Mouse (Mus musculus) embryonic facial prominence, embryonic 13.5 days (tissue): ENCODE results near the gene Anapc2. TPM values are rescaled to one million over a fixed set of nuclear protein-coding genes. Genes with fewer than 3 reads are reported as not detected.

Source experiments
- ATAC-seq: fragments of 200-750 bp; cut with Nextera tagmentation; 2 replicates; pipeline ENCODE4 v1.8.0; 2017; ENCODE audit warnings: low read depth; ENCODE audit not compliant: insufficient number of reproducible peaks, insufficient read depth, low FRiP score, low TSS enrichment
- H3K27ac ChIP-seq: fragments of 300-500 bp; sonication (generic); 2 replicates; pipeline ENCODE4 v1.5.1; 2015; ENCODE audit warnings: moderate library complexity, mild to moderate bottlenecking, inconsistent platforms
- H3K27me3 ChIP-seq: fragments of 300-500 bp; sonication (generic); 2 replicates; pipeline ENCODE4 v1.6.1; 2015; ENCODE audit warnings: mild to moderate bottlenecking, inconsistent platforms
- H3K36me3 ChIP-seq: fragments of 300-500 bp; sonication (generic); 2 replicates; pipeline ENCODE4 v1.6.1; 2015; ENCODE audit warnings: mild to moderate bottlenecking, inconsistent platforms
- H3K4me1 ChIP-seq: fragments of 300-500 bp; sonication (generic); 2 replicates; pipeline ENCODE4 v1.6.1; 2015; ENCODE audit warnings: inconsistent platforms
- H3K4me2 ChIP-seq: fragments of 300-500 bp; sonication (generic); 2 replicates; pipeline ENCODE4 v1.6.1; 2015; ENCODE audit warnings: moderate library complexity, mild to moderate bottlenecking, inconsistent platforms
- H3K4me3 ChIP-seq: fragments of 300-500 bp; sonication (generic); 2 replicates; pipeline ENCODE4 v1.5.1; 2015; ENCODE audit warnings: mild to moderate bottlenecking, inconsistent platforms
- H3K9ac ChIP-seq: fragments of 300-500 bp; sonication (generic); 2 replicates; pipeline ENCODE4 v1.6.1; 2015; ENCODE audit warnings: mild to moderate bottlenecking, inconsistent platforms
- H3K9me3 ChIP-seq: fragments of 300-500 bp; sonication (generic); 2 replicates; pipeline ENCODE4 v1.6.1; 2016; ENCODE audit warnings: inconsistent platforms
- WGBS: fragments of 180-500 bp; shearing (Covaris S2); methylation state at CpG from one replicate; pipeline ENCODE4 v1.1.7; 2015; ENCODE audit warnings: mixed read lengths; 5-methylcytosine and 5-hydroxymethylcytosine counted together
- polyA plus RNA-seq: library from polyadenylated mRNA; unstranded; fragments of >200 nt; fragmentation: Nextera tagmentation; extraction: Ambion mirVana; gene quantifications from 2 replicates; pipeline ENCODE4 v1.2.1, GENCODE M21; 2015

Anapc2 gene
- polyA plus RNA-seq, 1 experiment from 2014 or later: 143 TPM

DNA sequence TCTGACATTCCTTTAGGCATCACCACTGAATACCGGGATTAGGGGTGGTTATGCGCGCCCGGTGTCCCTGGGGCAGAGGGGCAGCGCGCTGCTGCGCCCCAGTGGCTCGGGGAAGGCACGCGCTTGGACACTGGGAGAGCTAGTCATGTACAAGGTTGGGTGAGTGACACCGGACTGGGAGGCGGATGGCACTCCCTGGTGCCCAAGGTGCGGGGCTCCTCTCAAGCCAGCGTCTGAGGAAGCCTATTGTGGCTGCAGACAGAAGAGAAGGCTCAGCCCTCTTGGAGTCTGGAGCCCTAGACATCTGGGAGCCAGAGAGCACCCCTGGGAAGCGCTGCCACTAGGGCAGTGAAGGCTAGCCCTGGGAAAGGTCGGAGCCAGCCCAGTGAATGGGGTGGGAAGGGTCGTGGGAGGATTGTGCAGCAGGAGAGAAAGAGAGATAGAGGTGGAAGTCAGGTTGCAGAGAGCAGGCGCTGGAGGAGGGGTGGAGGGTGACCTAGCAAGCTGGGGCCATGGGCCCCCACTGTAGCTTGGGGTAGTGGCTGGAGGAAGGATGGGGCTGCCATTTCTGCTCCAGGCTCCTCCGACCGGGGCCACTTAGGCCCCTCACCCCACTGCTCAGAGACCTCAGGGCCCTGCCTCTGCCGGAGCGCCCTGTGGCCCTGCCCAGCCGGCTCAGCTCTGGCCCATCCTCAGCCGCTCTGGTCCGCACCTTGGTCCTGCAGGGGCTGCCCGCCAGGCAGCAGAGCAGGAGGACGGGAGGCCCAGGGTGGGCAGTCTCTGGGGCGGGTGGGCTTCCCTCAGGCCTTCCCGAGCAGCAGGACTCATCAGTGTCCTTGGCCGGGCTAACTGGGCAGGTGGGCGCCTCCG is 19.1 kb downstream of the Anapc2 start:
- H3K4me3 ChIP-seq: peak overlapping the region; percentile 40
- no peak for ATAC-seq
- H3K4me2 ChIP-seq: peak overlapping the region; percentile 60
- H3K9ac ChIP-seq: no peak overlapping the region
- H3K36me3 ChIP-seq: peaks cover under 1% of the 10 kb centered on the region; the same call in 1 of the 2 replicates
- 5% methylated on average over 32 of the region's 32 CpGs for WGBS
- H3K27ac ChIP-seq: no peak overlapping the region
- H3K9me3 ChIP-seq: no peaks in the 10 kb centered on the region
- H3K27me3 ChIP-seq: peaks cover 93% of the 10 kb centered on the region
- H3K4me1 ChIP-seq: peaks cover 36% of the 10 kb centered on the region

DNA sequence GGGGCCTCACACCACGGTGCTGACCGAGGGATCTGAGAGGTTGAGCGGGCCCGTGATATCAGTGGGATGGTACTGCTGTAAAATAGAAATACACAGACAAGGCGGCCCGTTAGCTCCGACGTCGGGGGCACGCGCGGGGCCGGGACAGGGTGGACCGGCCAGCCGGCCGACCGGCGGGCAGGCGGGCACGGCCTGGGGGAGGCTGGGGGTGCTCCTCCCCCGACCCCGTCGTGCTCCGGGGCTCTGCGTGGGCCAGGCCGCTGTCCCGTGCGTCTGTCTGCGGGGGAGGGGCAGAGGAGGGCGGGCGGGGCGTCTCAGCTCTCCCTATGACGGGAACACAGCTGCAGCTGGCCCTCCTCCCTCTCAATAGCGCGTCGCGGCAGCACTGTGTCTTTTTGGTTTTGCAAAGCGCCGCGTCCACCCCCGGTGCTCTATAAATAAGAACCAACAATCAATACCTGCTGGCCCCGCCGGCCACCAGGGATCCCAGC is 19.8 kb downstream of the Anapc2 start:
- 4% methylated on average over 37 of the region's 43 CpGs for WGBS
- Histone ChIP-seq H3K27ac (no peak overlapping the region), H3K4me2 (peak overlapping the region; percentile 60), H3K9ac (peak overlapping the region; percentile 54), H3K27me3 (peaks cover 99% of the 10 kb centered on the region), H3K4me1 (peaks cover 30% of the 10 kb centered on the region), H3K36me3 (no peaks in the 10 kb centered on the region), H3K4me3 (peak overlapping the region; percentile 40), H3K9me3 (no peaks in the 10 kb centered on the region)
- no peak for ATAC-seq

DNA sequence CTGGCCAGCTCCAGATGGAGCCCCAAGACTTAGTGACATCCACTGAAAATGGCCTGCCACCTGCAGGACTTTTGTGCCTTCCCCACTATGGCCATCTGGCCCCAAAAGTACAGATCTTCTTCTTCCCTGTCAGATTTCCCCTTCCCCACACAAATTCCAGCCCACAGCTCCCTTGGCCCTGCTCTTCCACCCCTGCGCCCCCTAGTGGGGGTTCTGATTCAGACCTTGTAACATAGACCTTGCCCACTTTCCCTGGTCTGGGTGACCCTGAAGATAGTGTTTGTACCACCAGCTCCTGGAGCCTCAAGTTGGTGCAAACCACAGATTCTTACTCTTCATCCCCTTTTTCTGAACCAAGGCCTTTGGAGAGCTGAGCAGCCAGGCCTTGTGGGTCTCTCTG is 20.6 kb downstream of the Anapc2 start:
- Histone ChIP-seq H3K9me3 (no peaks in the 10 kb centered on the region), H3K27ac (no peak overlapping the region), H3K9ac (peak overlapping the region; percentile 54; the same call in 1 of the 2 replicates), H3K36me3 (no peaks in the 10 kb centered on the region), H3K27me3 (peaks cover 98% of the 10 kb centered on the region), H3K4me3 (no peak overlapping the region), H3K4me2 (peak overlapping the region; percentile 60), H3K4me1 (peaks cover 30% of the 10 kb centered on the region)
- no peak for ATAC-seq
- WGBS: 5% methylated on average over 1 of the region's 1 CpGs

DNA sequence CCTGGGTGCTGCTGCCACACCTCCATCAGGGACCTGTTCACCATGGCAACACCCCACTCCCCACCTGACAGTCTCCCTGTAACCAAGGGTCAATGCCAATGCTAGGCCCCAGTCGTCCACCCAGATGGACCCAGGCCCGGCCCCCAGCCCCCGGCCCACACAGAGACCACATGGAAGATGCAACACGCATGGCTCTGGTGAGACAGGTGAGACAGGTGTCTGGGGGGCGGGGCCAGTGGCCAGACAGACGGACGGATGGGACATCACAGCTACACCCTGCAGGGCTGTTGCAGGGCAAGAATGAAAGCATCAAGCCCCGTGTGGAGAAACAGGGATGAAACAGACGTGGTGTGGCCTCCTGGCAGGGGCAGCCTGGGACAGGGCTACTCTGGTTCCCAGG is 21.4 kb downstream of the Anapc2 start:
- peaks cover 97% of the 10 kb centered on the region for H3K27me3 ChIP-seq
- H3K27ac ChIP-seq: no peak overlapping the region
- H3K9me3 ChIP-seq: no peaks in the 10 kb centered on the region
- no peak overlapping the region for H3K9ac ChIP-seq
- no peaks in the 10 kb centered on the region for H3K36me3 ChIP-seq
- H3K4me2 ChIP-seq: no peak overlapping the region
- peaks cover 30% of the 10 kb centered on the region for H3K4me1 ChIP-seq
- ATAC-seq: no peak
- WGBS: 71% methylated on average over 9 of the region's 9 CpGs
- no peak overlapping the region for H3K4me3 ChIP-seq

DNA sequence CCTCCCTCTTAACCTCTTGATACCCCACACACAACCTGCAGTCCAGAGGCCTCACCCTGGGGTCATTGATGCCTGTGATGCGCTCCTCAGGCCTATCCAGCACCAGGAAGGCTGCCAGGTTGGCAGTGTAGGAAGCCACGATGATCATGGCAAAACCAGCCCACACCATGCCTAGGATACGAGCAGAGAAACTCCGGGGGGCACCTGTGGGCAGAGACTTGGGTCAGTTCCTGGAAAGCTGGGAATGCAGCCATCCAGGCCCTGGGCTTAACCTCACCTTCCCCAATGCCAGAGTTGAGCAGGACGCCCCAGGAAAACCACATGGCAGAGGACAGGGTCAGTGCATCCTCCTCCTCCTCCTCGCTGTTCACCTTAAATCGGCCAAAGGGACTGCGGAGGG is 24.8 kb downstream of the Anapc2 start:
- no peak overlapping the region for H3K9ac ChIP-seq
- no peak for ATAC-seq
- H3K27me3 ChIP-seq: peaks cover 63% of the 10 kb centered on the region
- no peak overlapping the region for H3K27ac ChIP-seq
- no peak overlapping the region for H3K4me3 ChIP-seq
- no peak overlapping the region for H3K4me2 ChIP-seq
- H3K36me3 ChIP-seq: no peaks in the 10 kb centered on the region
- WGBS: 77% methylated on average over 8 of the region's 8 CpGs
- no peaks in the 10 kb centered on the region for H3K9me3 ChIP-seq
- peaks cover 7% of the 10 kb centered on the region for H3K4me1 ChIP-seq

DNA sequence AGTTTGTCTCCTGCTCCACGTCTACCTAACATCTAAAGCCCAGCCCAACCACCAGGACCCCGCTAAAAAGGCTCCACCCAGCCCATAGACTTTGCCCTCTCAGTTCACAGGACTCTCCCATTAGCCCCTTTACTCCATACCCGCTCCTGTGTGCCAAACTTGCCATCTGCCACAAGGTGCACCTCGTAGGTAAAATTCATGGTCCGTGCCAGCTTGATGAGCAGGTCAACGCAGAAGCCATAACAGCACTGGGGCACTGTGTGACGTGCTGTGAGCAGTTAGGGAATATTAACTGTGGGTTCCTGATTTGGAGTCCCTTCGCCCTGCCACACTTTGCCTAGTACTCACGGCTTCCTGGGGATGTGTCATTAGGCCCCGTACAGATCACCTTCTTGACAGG is 25.8 kb downstream of the Anapc2 start:
- ATAC-seq: no peak
- H3K27me3 ChIP-seq: peaks cover 58% of the 10 kb centered on the region
- no peaks in the 10 kb centered on the region for H3K36me3 ChIP-seq
- H3K27ac ChIP-seq: no peak overlapping the region
- WGBS: 78% methylated on average over 10 of the region's 10 CpGs
- H3K9ac ChIP-seq: no peak overlapping the region
- no peaks in the 10 kb centered on the region for H3K9me3 ChIP-seq
- no peak overlapping the region for H3K4me3 ChIP-seq
- no peaks in the 10 kb centered on the region for H3K4me1 ChIP-seq
- H3K4me2 ChIP-seq: no peak overlapping the region

DNA sequence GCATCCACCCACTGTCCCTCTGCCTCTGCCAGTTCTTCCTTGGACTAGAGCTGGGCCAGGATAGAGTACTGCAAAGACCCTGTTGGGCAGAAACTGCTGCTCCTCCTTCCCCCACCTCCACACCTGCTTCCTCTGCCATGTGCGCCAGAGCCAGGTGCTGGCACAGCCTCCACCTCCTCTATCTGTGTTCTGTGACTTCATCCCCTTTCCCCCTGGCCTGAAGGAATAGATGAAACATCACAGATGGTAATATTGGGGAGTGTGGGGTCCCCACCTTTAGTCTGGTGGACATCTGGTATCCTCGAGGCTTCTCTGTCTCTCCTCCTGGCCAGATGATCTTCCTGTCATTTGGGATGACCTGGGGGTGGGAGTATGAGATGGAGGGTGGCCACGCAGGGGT is 31.2 kb downstream of the Anapc2 start:
- Histone ChIP-seq H3K27ac (no peak overlapping the region), H3K9me3 (no peaks in the 10 kb centered on the region), H3K4me1 (peaks cover 12% of the 10 kb centered on the region), H3K4me2 (no peak overlapping the region), H3K9ac (no peak overlapping the region), H3K36me3 (no peaks in the 10 kb centered on the region), H3K4me3 (no peak overlapping the region), H3K27me3 (peaks cover 45% of the 10 kb centered on the region)
- WGBS: 70% methylated on average over 3 of the region's 3 CpGs
- no peak for ATAC-seq

DNA sequence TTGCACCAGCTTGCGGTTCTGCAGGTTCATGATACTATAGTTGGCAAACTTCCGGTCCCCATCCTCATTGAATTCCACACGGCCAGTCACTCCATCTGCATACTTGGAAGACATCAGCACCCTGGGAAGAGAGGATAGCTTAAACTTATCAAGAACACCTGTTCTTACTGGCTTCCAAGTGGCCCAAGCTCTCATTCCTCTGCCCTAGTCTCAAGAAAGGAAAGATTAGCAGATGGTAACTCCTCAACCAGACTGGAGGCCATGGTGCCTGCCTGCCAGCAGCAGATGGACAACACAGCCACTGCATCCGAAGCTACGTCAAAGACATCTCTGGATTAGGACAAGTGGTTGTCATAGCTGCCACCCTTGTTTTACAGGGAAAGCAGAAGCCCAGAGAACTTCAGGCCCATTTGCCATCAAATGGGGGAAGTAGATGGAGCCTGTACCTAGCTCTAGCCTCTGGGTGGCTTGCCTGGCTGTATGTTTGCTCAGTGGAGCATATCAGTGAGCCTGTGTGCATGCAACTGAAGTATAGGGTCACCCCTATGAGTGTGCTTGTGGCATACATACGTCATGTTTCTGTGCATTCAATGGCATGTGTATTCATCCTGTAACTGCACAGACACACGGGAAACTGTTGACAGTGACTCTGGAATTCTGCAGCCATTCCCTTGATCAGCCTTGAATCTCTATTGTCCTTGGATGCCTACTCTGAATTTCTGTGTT is 31.8 kb downstream of the Anapc2 start:
- H3K4me1 ChIP-seq: peaks cover 12% of the 10 kb centered on the region
- peak overlapping the region; percentile 93 for H3K4me2 ChIP-seq
- peaks cover 50% of the 10 kb centered on the region for H3K27me3 ChIP-seq
- no peaks in the 10 kb centered on the region for H3K9me3 ChIP-seq
- 64% methylated on average over 7 of the region's 7 CpGs for WGBS
- no peak overlapping the region for H3K27ac ChIP-seq
- H3K9ac ChIP-seq: no peak overlapping the region
- H3K36me3 ChIP-seq: no peaks in the 10 kb centered on the region
- peak overlapping the region; percentile 52 for H3K4me3 ChIP-seq
- no peak for ATAC-seq

DNA sequence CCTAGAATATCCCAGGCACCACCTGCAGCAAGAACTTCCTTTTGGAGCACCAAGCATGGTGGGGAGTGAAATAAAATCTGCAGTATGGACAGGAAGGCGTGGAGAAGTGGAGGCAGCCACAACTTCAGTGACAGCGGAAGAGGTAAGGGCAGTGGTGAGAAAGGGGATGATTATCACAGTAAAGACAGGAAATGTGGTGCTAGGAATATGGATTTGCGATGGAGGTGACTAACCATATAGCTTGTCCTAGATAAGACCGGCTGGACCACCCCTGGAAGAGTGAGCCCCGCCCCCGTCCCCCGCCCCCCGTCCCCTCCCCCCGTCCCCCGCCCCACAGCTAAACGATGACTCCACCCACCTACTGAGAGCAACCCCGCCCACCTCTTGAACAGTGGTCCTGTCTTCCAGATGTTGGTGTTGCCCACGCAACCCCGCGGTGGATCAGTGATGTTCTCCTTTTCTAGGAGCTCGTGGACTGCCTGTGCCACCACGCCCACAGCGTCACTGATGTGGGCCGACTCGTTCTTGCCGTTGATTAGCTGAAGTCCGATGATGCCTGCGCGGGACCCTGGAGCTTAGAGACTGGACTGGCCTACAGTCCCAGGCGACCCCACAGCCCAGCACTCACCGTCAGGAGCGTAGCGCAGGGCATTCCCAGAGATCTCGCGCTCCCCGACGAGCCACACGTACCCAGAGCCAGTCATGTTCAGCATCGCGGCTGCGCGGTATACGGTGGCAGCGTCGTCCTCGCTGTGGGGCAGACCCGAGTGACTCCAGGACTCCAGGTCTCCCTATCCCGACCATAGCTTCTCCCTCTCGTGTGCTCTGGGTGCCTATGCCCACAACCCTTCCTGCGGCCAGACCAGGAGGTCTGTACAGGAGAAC is 32.6 kb downstream of the Anapc2 start:
- Histone ChIP-seq H3K9ac (peak overlapping the region; percentile 71), H3K27me3 (peaks cover 58% of the 10 kb centered on the region), H3K4me3 (peak overlapping the region; percentile 52), H3K27ac (no peak overlapping the region), H3K4me2 (peak overlapping the region; percentile 93), H3K9me3 (no peaks in the 10 kb centered on the region), H3K4me1 (peaks cover 12% of the 10 kb centered on the region), H3K36me3 (no peaks in the 10 kb centered on the region)
- 2% methylated on average over 45 of the region's 45 CpGs for WGBS
- ATAC-seq: peak; percentile 37; the same call in 1 of the 2 replicates

DNA sequence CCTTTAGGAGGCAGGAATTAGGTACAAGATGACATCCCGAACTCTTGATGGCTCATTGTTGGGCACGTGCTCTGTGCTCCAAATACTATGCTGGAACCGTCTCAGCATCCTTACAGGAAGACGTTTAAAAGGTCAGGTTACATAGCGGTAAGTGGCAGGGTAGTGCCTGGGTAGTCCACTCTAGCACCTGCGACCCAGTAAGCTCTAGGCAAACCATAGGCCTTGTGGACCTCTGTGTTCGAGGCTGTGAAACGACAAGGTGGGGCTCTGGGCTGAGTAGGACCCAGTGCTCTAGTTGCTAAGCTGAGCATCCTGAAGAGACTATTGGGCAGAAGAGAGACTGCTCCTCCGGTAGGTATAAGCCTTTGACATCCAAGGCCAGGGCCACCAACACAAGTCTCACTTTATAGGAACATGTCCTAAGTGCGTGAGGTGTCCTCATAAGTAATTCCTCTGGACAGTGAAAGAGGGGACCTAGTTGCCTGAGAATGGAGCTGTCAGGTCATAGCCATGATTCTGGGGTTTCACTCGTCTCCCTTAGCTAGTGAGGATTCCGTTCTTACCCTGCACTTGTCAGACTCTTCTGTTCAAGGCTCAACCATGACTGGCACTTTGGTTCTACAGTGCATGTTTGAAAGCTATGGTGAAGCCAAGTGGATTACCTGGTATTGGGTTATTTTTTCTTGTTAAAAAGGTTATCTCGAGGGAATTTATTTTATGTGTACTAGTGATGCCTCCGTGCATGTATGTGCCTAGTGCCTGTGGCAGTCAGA is 33.5 kb downstream of the Anapc2 start:
- H3K36me3 ChIP-seq: no peaks in the 10 kb centered on the region
- H3K9ac ChIP-seq: peak overlapping the region; percentile 71
- peaks cover 12% of the 10 kb centered on the region for H3K4me1 ChIP-seq
- H3K9me3 ChIP-seq: no peaks in the 10 kb centered on the region
- H3K27me3 ChIP-seq: peaks cover 67% of the 10 kb centered on the region
- H3K4me2 ChIP-seq: peak overlapping the region; percentile 93
- H3K27ac ChIP-seq: no peak overlapping the region
- peak overlapping the region; percentile 52 for H3K4me3 ChIP-seq
- WGBS: 47% methylated on average over 14 of the region's 14 CpGs
- ATAC-seq: no peak
